Mouse (Mus musculus) forebrain, embryonic 10.5 days (tissue): Measurements from ENCODE around the gene Trim30b. TPM values are rescaled to one million over a fixed set of nuclear protein-coding genes. Genes with fewer than 3 reads are reported as not detected.
"Not testable (repeated sequence)": the region's sequence is repeated elsewhere in the genome, so short reads cannot be mapped to it uniquely, and the experiment has no call there.

ENCODE experiments used
- DNase-seq: peaks from one replicate; pipeline ENCODE4 v3.0.0-alpha.2; 2017; ENCODE audit warnings: low spot score; ENCODE audit errors: extremely low spot score
- H3K27ac ChIP-seq: fragments of 300-500 bp; sonication (generic); 2 replicates; pipeline ENCODE4 v1.5.1; 2016; ENCODE audit warnings: mild to moderate bottlenecking
- H3K27me3 ChIP-seq: fragments of 300-500 bp; sonication (generic); 2 replicates; pipeline ENCODE4 v1.6.1; 2016; ENCODE audit warnings: mild to moderate bottlenecking; ENCODE audit not compliant: poor library complexity, severe bottlenecking
- H3K36me3 ChIP-seq: fragments of 300-500 bp; sonication (generic); replicated peaks from 2 replicates; pipeline ENCODE4 v1.6.1; 2016; ENCODE audit warnings: mild to moderate bottlenecking, moderate library complexity
- H3K4me1 ChIP-seq: fragments of 300-500 bp; sonication (generic); 2 replicates; pipeline ENCODE4 v1.6.1; 2016
- H3K4me3 ChIP-seq: fragments of 300-500 bp; sonication (generic); 2 replicates; pipeline ENCODE4 v1.5.1; 2016; ENCODE audit warnings: mild to moderate bottlenecking, moderate library complexity
- H3K9me3 ChIP-seq: fragments of 300-500 bp; sonication (generic); 2 replicates; pipeline ENCODE4 v1.6.1; 2016; ENCODE audit warnings: mild to moderate bottlenecking, moderate library complexity
- WGBS: fragments of 180-500 bp; shearing (Covaris S2); methylation state at CpG from one replicate; pipeline ENCODE4 v1.1.7; 2016; 5-methylcytosine and 5-hydroxymethylcytosine counted together
- polyA plus RNA-seq: library from polyadenylated mRNA; unstranded; fragments of >200 nt; fragmentation: Nextera tagmentation; extraction: Ambion mirVana; gene quantifications from 2 replicates; pipeline ENCODE4 v1.2.1, GENCODE M21; 2016

Trim30b gene
- polyA plus RNA-seq, 1 experiment from 2014 or later, result not detected

DNA sequence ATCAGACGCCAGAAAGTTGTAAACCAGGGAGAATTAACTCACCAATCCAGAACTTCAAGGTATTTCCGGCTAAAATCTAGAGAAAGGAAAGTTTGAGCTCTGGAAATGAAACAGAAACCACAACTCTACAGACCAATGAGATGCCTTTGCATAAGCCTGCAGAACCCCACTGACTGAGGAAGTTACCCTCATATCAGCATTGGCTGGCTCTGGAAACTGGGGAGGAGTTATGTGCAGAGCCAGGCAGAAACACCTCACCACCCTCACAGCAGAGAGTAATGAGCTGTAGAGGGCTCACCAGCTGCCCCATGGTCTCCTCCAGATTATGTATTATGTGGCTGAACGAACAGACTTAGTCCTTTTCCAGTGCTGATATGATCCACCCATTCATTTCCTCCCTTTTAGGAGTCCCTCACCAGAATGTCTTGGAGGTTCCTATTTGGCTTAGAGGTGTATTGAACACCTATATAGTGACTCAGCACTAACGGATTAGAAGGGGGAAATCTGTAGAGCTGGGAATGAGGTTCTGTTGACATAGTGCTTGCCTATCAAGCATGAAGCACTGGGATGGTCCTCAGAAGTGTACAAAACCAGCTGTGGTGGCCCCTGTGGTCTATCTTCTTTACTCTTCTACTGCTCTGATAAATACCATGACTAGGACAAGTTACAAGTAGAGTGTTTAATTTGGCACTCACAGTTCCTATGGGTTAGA lies 54.2 kb downstream of the Trim30b start, which contains the start of gene Trim12a:
Gene Trim12a, minus strand, starts transcription at position 98 of the 712 bp plus-strand sequence.
- H3K27me3 ChIP-seq, DNase-seq, H3K36me3 ChIP-seq, H3K4me1 ChIP-seq, H3K27ac ChIP-seq, H3K9me3 ChIP-seq: not testable (repeated sequence)
- 30% methylated on average over 4 of the region's 4 CpGs for WGBS
- H3K4me3 ChIP-seq, result peak within 1 kb of the TSS; percentile 36

DNA sequence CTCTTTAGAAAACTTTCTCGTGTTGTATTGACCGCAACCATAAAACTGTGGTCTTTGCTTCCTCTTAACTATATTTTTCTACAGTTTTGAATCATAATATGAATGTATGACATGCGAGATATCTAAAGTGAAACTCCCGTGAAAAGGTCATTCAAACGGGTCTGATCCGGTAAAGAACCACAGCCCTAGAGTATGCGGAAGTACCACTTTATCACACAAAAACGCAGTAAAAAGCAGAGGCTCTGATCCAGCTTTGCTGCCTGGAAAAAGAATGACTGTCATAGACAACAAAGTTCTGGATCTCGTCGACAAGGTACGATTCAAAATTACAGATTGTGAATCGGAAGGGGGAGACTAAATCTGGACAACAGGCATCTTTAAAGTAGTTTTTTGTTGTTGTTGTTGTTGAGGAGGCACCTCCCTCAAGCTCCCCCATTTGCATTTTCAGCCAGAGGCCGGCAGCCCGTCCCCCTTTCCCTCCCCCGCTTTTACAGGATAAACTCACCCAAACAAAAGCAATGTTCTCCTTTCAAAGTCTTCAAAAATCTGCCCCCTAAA lies 54.8 kb downstream of the Trim30b start:
- Histone ChIP-seq H3K4me3 (peak overlapping the region; percentile 36), H3K4me1 (no peaks in the 10 kb centered on the region), H3K9me3 (no peaks in the 10 kb centered on the region), H3K27me3 (no peaks in the 10 kb centered on the region), H3K27ac (no peak overlapping the region), H3K36me3 (no peaks in the 10 kb centered on the region)
- WGBS, result 16% methylated on average over 15 of the region's 15 CpGs
- peak; percentile 15 for DNase-seq

Other genes with a start within 250 kb of the Trim30b start
- not detected in 2 replicates for gene Ubqln5, start 240.1 kb downstream of the Trim30b start, polyA plus RNA-seq
- gene Olfr643, start 232.5 kb downstream of the Trim30b start, polyA plus RNA-seq, result not detected in 2 replicates
- not detected in 2 replicates for gene Ubqln3, start 226.6 kb downstream of the Trim30b start, polyA plus RNA-seq
- not detected in 2 replicates for gene Ubqlnl, start 219.3 kb downstream of the Trim30b start, polyA plus RNA-seq
- not detected in 2 replicates for gene Olfm5, start 205.1 kb downstream of the Trim30b start, polyA plus RNA-seq
- 0.23 and 0.29 TPM in 2 replicates for gene Olfr648, start 186.5 kb downstream of the Trim30b start, polyA plus RNA-seq
- gene Olfr649, start 173.9 kb downstream of the Trim30b start, polyA plus RNA-seq, result not detected in 2 replicates
- 5.1 and 5.7 TPM in 2 replicates for gene Trim6, start 151.1 kb downstream of the Trim30b start, polyA plus RNA-seq
- gene Trim34a, start 125.4 kb downstream of the Trim30b start, polyA plus RNA-seq, result 0.34 and 0.48 TPM in 2 replicates
- gene Trim5, start 81.8 kb downstream of the Trim30b start, polyA plus RNA-seq, result 0.05 and 0.16 TPM in 2 replicates
- 1.1 and 1.2 TPM in 2 replicates for gene Trim12a, start 54.4 kb downstream of the Trim30b start, polyA plus RNA-seq
- not detected in 2 replicates for gene Trim34b, start 40.4 kb downstream of the Trim30b start, polyA plus RNA-seq
- gene Trim12c, start 16.5 kb downstream of the Trim30b start, polyA plus RNA-seq, result 0.23 and 0.68 TPM in 2 replicates
- 0.11 TPM in 1 of 2 replicates, not detected in the other for gene Trim30c, start 31.0 kb upstream of the Trim30b start, polyA plus RNA-seq
- 0.26 and 0.37 TPM in 2 replicates for gene Trim30a, start 95.3 kb upstream of the Trim30b start, polyA plus RNA-seq
- gene Trim30d, start 138.0 kb upstream of the Trim30b start, polyA plus RNA-seq, result 0.11 TPM in 1 of 2 replicates, not detected in the other
- gene Olfr651, start 180.2 kb upstream of the Trim30b start, polyA plus RNA-seq, result not detected in 2 replicates
- not detected in 2 replicates for gene Olfr652, start 191.0 kb upstream of the Trim30b start, polyA plus RNA-seq
- not detected in 2 replicates for gene Olfr653, start 207.4 kb upstream of the Trim30b start, polyA plus RNA-seq
- gene Olfr654, start 217.1 kb upstream of the Trim30b start, polyA plus RNA-seq, result not detected in 2 replicates
- not detected in 2 replicates for gene Olfr655, start 231.9 kb upstream of the Trim30b start, polyA plus RNA-seq
- 0.09 TPM in 1 of 2 replicates, not detected in the other for gene Olfr656, start 244.1 kb upstream of the Trim30b start, polyA plus RNA-seq